Mouse (Mus musculus): ENCODE measurements at regions not wholly inside any gene's neighbourhood (a gene's known extent, or its start where the extent isn't known, plus 50 kb on each side); places are given as distances from the start of the nearest gene placed in this dataset.

- Histone ChIP-seq H3K9me3 (0 out of 2 replicates have a peak, but pooled peaks cover 5% of the 10 kb centered on the region), H3K4me3 (no peak overlapping the region), H3K36me3 (no peaks in the 10 kb centered on the region), H3K27ac (no peak overlapping the region), H3K27me3 (replicated peaks) (peaks cover 3% of the 10 kb centered on the region; the same call in 1 of the 2 replicates), H3K4me1 (no peaks in the 10 kb centered on the region), H3K4me2 (replicated peaks) (no peak overlapping the region), H3K9ac (no peak overlapping the region)
- WGBS: 88% methylated on average over 8 of the region's 8 CpGs
- ATAC-seq (ENCODE audit: low FRiP score, low read depth): no peak
Measured at GRCm38 (mm10) chr9:101710611-101711071, 151.0 kb upstream of the 9630041A04Rik start.

GRCm38 (mm10) chr9:101700368-101700767 lies 161.3 kb upstream of the 9630041A04Rik start:
- no peaks in the 10 kb centered on the region for H3K27me3 ChIP-seq (replicated peaks)
- WGBS: 71% methylated on average over 7 of the region's 7 CpGs
- no peak for ATAC-seq (ENCODE audit: low FRiP score, low read depth)
- H3K4me3 ChIP-seq: no peak overlapping the region
- H3K27ac ChIP-seq: no peak overlapping the region
- no peaks in the 10 kb centered on the region for H3K36me3 ChIP-seq
- H3K9ac ChIP-seq: no peak overlapping the region
- H3K9me3 ChIP-seq: no peaks in the 10 kb centered on the region
- no peaks in the 10 kb centered on the region for H3K4me1 ChIP-seq
- H3K4me2 ChIP-seq (replicated peaks): no peak overlapping the region

DNA sequence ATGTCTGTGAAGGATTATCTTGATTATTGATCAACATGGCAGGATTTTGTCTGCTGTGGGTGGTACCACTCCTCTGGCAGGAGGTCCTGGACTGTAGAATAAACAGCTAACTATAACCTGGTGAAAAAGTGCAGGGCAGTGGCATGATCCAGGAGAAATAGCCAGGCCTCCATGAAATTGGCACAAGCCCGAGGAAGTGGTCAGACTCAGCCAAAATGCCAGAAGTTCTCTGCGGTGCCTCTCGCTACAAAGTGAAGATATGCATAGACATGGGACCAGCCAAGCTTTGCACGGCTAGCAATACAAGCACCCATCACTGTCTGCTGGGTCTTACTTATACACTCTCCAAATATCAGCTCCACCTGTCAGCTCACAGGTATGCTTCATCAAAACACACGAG lies 167.6 kb upstream of the 9630041A04Rik start:
- Histone ChIP-seq H3K27me3 (replicated peaks) (no peaks in the 10 kb centered on the region), H3K4me3 (no peak overlapping the region), H3K9me3 (no peaks in the 10 kb centered on the region), H3K4me1 (peaks cover 10% of the 10 kb centered on the region; the same call in 1 of the 2 replicates), H3K36me3 (no peaks in the 10 kb centered on the region), H3K4me2 (replicated peaks) (no peak overlapping the region), H3K9ac (no peak overlapping the region), H3K27ac (no peak overlapping the region)
- no peak for ATAC-seq (ENCODE audit: low FRiP score, low read depth)
- WGBS: 94% methylated on average over 5 of the region's 5 CpGs

DNA sequence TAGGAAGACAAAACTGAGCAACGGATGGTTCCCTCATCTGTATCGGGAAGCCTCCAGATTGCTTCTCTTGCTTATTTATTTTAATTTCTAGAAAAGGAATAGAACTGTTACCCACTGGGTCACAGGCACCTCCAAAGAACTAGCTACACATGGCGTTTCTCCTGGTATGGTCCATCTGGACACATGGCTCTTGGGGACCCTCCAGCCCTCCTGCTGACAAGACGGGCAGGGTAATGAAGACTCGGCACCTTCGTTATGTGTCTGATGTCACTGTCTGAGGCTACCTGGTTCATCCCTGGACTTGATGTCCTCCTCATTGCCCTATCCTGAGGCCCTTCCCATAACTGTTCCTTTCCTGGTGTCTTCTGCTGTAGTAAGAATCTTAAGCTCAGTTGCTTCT lies 170.3 kb upstream of the 9630041A04Rik start:
- 84% methylated on average over 6 of the region's 6 CpGs for WGBS

DNA sequence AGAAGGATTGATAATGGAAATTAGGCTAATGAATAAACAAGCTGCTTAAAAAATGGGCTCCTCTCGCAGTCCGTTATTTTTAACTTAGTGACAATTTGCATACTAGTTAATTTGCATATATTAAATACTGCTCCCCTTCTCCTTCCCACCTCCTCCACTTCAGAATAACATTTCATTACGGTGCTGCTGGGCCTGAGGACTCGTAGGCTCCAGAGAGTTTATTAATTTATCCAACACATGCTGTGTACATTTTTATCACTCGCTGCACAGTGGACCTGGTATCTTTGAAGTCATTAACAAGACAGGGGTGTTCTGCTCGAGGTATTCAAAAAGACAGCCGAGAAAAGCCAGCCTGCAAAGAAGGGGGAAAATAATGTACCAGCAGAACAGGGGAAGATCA lies 170.7 kb upstream of the 9630041A04Rik start:
- no peaks in the 10 kb centered on the region for H3K27me3 ChIP-seq (replicated peaks)
- H3K4me3 ChIP-seq: no peak overlapping the region
- H3K36me3 ChIP-seq: no peaks in the 10 kb centered on the region
- H3K27ac ChIP-seq: no peak overlapping the region
- H3K4me2 ChIP-seq (replicated peaks): peak overlapping the region; percentile 53; the same call in 1 of the 2 replicates
- H3K9me3 ChIP-seq: no peaks in the 10 kb centered on the region
- ATAC-seq (ENCODE audit: low FRiP score, low read depth): no peak
- no peak overlapping the region for H3K9ac ChIP-seq
- 50% methylated on average over 7 of the region's 7 CpGs for WGBS
- H3K4me1 ChIP-seq: peaks cover 10% of the 10 kb centered on the region; the same call in 1 of the 2 replicates

More for the DNA sequence above, 170.3 kb upstream of the 9630041A04Rik start:
- H3K4me3 ChIP-seq: no peak overlapping the region
- peaks cover 10% of the 10 kb centered on the region; the same call in 1 of the 2 replicates for H3K4me1 ChIP-seq
- H3K9ac ChIP-seq: no peak overlapping the region
- no peaks in the 10 kb centered on the region for H3K9me3 ChIP-seq
- H3K36me3 ChIP-seq: no peaks in the 10 kb centered on the region
- H3K27ac ChIP-seq: no peak overlapping the region
- ATAC-seq (ENCODE audit: low FRiP score, low read depth): no peak
- no peak overlapping the region for H3K4me2 ChIP-seq (replicated peaks)
- no peaks in the 10 kb centered on the region for H3K27me3 ChIP-seq (replicated peaks)

GRCm38 (mm10) chr9:101690402-101690861 lies 171.2 kb upstream of the 9630041A04Rik start:
- no peaks in the 10 kb centered on the region for H3K27me3 ChIP-seq (replicated peaks)
- ATAC-seq (ENCODE audit: low FRiP score, low read depth): no peak
- no peaks in the 10 kb centered on the region for H3K36me3 ChIP-seq
- peak overlapping the region; percentile 53 for H3K4me2 ChIP-seq (replicated peaks)
- no peaks in the 10 kb centered on the region for H3K9me3 ChIP-seq
- peak overlapping the region; percentile 15; the same call in 1 of the 2 replicates for H3K4me3 ChIP-seq
- peaks cover 10% of the 10 kb centered on the region; the same call in 1 of the 2 replicates for H3K4me1 ChIP-seq
- H3K9ac ChIP-seq: peak overlapping the region; percentile 52
- WGBS: 18% methylated on average over 12 of the region's 12 CpGs
- no peak overlapping the region for H3K27ac ChIP-seq

GRCm38 (mm10) chr9:101689532-101690401 lies 171.9 kb upstream of the 9630041A04Rik start:
- no peaks in the 10 kb centered on the region for H3K36me3 ChIP-seq
- peak overlapping the region; percentile 53 for H3K4me2 ChIP-seq (replicated peaks)
- no peak overlapping the region for H3K9ac ChIP-seq
- H3K4me1 ChIP-seq: peaks cover 10% of the 10 kb centered on the region; the same call in 1 of the 2 replicates
- WGBS: 14% methylated on average over 11 of the region's 11 CpGs
- no peaks in the 10 kb centered on the region for H3K27me3 ChIP-seq (replicated peaks)
- peak; percentile 80 for ATAC-seq (ENCODE audit: low FRiP score, low read depth)
- no peaks in the 10 kb centered on the region for H3K9me3 ChIP-seq
- no peak overlapping the region; the same call in 1 of the 2 replicates for H3K4me3 ChIP-seq
- H3K27ac ChIP-seq: no peak overlapping the region

- Histone ChIP-seq H3K9me3 (no peaks in the 10 kb centered on the region), H3K27me3 (replicated peaks) (no peaks in the 10 kb centered on the region), H3K4me3 (no peak overlapping the region), H3K36me3 (no peaks in the 10 kb centered on the region), H3K9ac (no peak overlapping the region), H3K4me1 (peaks cover 10% of the 10 kb centered on the region; the same call in 1 of the 2 replicates), H3K4me2 (replicated peaks) (no peak overlapping the region), H3K27ac (no peak overlapping the region)
- ATAC-seq (ENCODE audit: low FRiP score, low read depth): no peak
- 82% methylated on average over 6 of the region's 6 CpGs for WGBS
Measured at GRCm38 (mm10) chr9:101687226-101687625, 174.4 kb upstream of the 9630041A04Rik start.

GRCm38 (mm10) chr9:101677563-101677962 lies 184.1 kb upstream of the 9630041A04Rik start:
- no peaks in the 10 kb centered on the region for H3K9me3 ChIP-seq
- no peak overlapping the region for H3K27ac ChIP-seq
- no peak overlapping the region for H3K4me2 ChIP-seq (replicated peaks)
- H3K27me3 ChIP-seq (replicated peaks): no peaks in the 10 kb centered on the region
- no peak overlapping the region for H3K4me3 ChIP-seq
- no peak for ATAC-seq (ENCODE audit: low FRiP score, low read depth)
- H3K36me3 ChIP-seq: no peaks in the 10 kb centered on the region
- 88% methylated on average over 2 of the region's 2 CpGs for WGBS
- H3K4me1 ChIP-seq: no peaks in the 10 kb centered on the region
- H3K9ac ChIP-seq: no peak overlapping the region

DNA sequence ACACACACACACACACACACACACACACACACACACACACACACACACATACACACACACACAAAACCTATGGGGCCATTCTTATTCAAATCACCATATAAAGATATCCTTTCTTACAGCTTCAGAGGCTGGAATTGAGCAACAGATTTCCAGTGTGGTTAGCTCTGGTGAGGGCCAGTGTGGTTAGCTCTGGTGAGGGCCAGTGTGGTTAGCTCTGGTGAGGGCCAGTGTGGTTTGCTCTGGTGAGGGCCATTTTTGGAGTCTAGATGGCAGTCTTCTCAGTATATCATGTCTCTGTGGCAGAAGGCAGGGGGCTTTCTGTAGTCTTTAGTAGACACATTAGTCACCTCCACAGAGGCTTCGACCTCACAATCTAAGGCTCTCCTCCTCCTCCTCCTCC lies 191.5 kb upstream of the 9630041A04Rik start:
- Histone ChIP-seq H3K4me1 (no peaks in the 10 kb centered on the region), H3K4me3 (no peak overlapping the region), H3K9me3 (0 out of 2 replicates have a peak, but pooled peaks cover under 1% of the 10 kb centered on the region), H3K9ac (no peak overlapping the region), H3K27ac (no peak overlapping the region), H3K4me2 (replicated peaks) (no peak overlapping the region), H3K27me3 (replicated peaks) (no peaks in the 10 kb centered on the region), H3K36me3 (no peaks in the 10 kb centered on the region)
- ATAC-seq (ENCODE audit: low FRiP score, low read depth): no peak
- 85% methylated on average over 1 of the region's 1 CpGs for whole genome bisulfite sequencing

GRCm38 (mm10) chr9:101649816-101650215 lies 211.8 kb upstream of the 9630041A04Rik start:
- H3K4me2 ChIP-seq (replicated peaks): no peak overlapping the region
- no peaks in the 10 kb centered on the region for H3K27me3 ChIP-seq (replicated peaks)
- H3K4me1 ChIP-seq: no peaks in the 10 kb centered on the region
- no peak overlapping the region for H3K27ac ChIP-seq
- ATAC-seq (ENCODE audit: low FRiP score, low read depth): no peak
- H3K4me3 ChIP-seq: no peak overlapping the region
- no peaks in the 10 kb centered on the region for H3K9me3 ChIP-seq
- H3K36me3 ChIP-seq: no peaks in the 10 kb centered on the region
- WGBS: 57% methylated on average over 5 of the region's 5 CpGs
- no peak overlapping the region for H3K9ac ChIP-seq

GRCm38 (mm10) chr9:101641524-101641923 lies 220.1 kb upstream of the 9630041A04Rik start:
- H3K4me1 ChIP-seq: no peaks in the 10 kb centered on the region
- H3K27ac ChIP-seq: no peak overlapping the region
- WGBS: 54% methylated on average over 3 of the region's 3 CpGs
- no peak overlapping the region for H3K4me3 ChIP-seq
- no peak overlapping the region for H3K4me2 ChIP-seq (replicated peaks)
- no peak for ATAC-seq (ENCODE audit: low FRiP score, low read depth)
- no peaks in the 10 kb centered on the region for H3K36me3 ChIP-seq
- H3K9ac ChIP-seq: no peak overlapping the region
- H3K9me3 ChIP-seq: no peaks in the 10 kb centered on the region
- no peaks in the 10 kb centered on the region for H3K27me3 ChIP-seq (replicated peaks)
